Mouse (Mus musculus): Measurements from ENCODE around the gene Zfand6. TPM values are rescaled to one million over a fixed set of nuclear protein-coding genes. Genes with fewer than 3 reads are reported as not detected.
A peak's percentile ranks its signal among the peaks of the same experiment; 100 is the strongest.

Zfand6 gene
- polyA plus RNA-seq, 1 experiment from 2014 or later: 181 TPM

GRCm38 (mm10) chr7:84684675-84685074 is 5.1 kb downstream of the Zfand6 start:
- H3K27ac ChIP-seq (replicated peaks): no peak overlapping the region
- H3K4me1 ChIP-seq (replicated peaks): peaks cover 18% of the 10 kb centered on the region
- H3K4me2 ChIP-seq: no peak overlapping the region
- no peak overlapping the region for H3K9ac ChIP-seq
- H3K36me3 ChIP-seq: no peaks in the 10 kb centered on the region
- no peak overlapping the region for H3K4me3 ChIP-seq
- no peak for ATAC-seq (ENCODE audit: low FRiP score, low read depth)
- H3K27me3 ChIP-seq: no peaks in the 10 kb centered on the region
- no peaks in the 10 kb centered on the region for H3K9me3 ChIP-seq
- 100% methylated on average over 1 of the region's 1 CpGs for WGBS

- no peak overlapping the region for H3K4me2 ChIP-seq
- ATAC-seq (ENCODE audit: low FRiP score, low read depth): no peak
- peaks cover 17% of the 10 kb centered on the region for H3K4me1 ChIP-seq (replicated peaks)
- no peak overlapping the region for H3K27ac ChIP-seq (replicated peaks)
- H3K9ac ChIP-seq: no peak overlapping the region
- WGBS: 83% methylated on average over 1 of the region's 1 CpGs
- no peaks in the 10 kb centered on the region for H3K27me3 ChIP-seq
- no peaks in the 10 kb centered on the region for H3K9me3 ChIP-seq
- no peak overlapping the region for H3K4me3 ChIP-seq
- H3K36me3 ChIP-seq: no peaks in the 10 kb centered on the region
These were observed 8.2 kb downstream of the Zfand6 start for GRCm38 (mm10) chr7:84681558-84681957.

- Histone ChIP-seq H3K4me1 (replicated peaks) (peaks cover 17% of the 10 kb centered on the region), H3K27me3 (no peaks in the 10 kb centered on the region), H3K27ac (replicated peaks) (no peak overlapping the region), H3K4me3 (no peak overlapping the region), H3K36me3 (no peaks in the 10 kb centered on the region), H3K9me3 (no peaks in the 10 kb centered on the region), H3K9ac (no peak overlapping the region), H3K4me2 (no peak overlapping the region)
- ATAC-seq (ENCODE audit: low FRiP score, low read depth): no peak
These were observed 8.8 kb downstream of the Zfand6 start for GRCm38 (mm10) chr7:84680931-84681330.

- Histone ChIP-seq H3K36me3 (no peaks in the 10 kb centered on the region), H3K4me3 (peak overlapping the region; percentile 52; the same call in 1 of the 2 replicates), H3K4me2 (peak overlapping the region; percentile 54), H3K27me3 (no peaks in the 10 kb centered on the region), H3K27ac (replicated peaks) (0 out of 2 replicates have a peak overlapping the region, but pooled peaks have one; percentile 42), H3K9ac (no peak overlapping the region; the same call in 1 of the 2 replicates), H3K4me1 (replicated peaks) (peaks cover 17% of the 10 kb centered on the region), H3K9me3 (no peaks in the 10 kb centered on the region)
- ATAC-seq (ENCODE audit: low FRiP score, low read depth): no peak
- WGBS: 79% methylated on average over 2 of the region's 2 CpGs
These were observed 9.7 kb downstream of the Zfand6 start for GRCm38 (mm10) chr7:84680092-84680491.

GRCm38 (mm10) chr7:84679264-84679663 is 10.5 kb downstream of the Zfand6 start:
- H3K9me3 ChIP-seq: no peaks in the 10 kb centered on the region
- peak overlapping the region; percentile 54 for H3K4me2 ChIP-seq
- H3K36me3 ChIP-seq: no peaks in the 10 kb centered on the region
- H3K27me3 ChIP-seq: no peaks in the 10 kb centered on the region
- peak; percentile 98 for ATAC-seq (ENCODE audit: low FRiP score, low read depth)
- 4% methylated on average over 4 of the region's 4 CpGs for WGBS
- no peak overlapping the region for H3K27ac ChIP-seq (replicated peaks)
- peak overlapping the region; percentile 52 for H3K4me3 ChIP-seq
- H3K9ac ChIP-seq: peak overlapping the region; percentile 49
- H3K4me1 ChIP-seq (replicated peaks): peaks cover 17% of the 10 kb centered on the region

GRCm38 (mm10) chr7:84673103-84673502 is 16.7 kb downstream of the Zfand6 start:
- Histone ChIP-seq H3K36me3 (no peaks in the 10 kb centered on the region), H3K9ac (no peak overlapping the region), H3K27ac (replicated peaks) (no peak overlapping the region), H3K27me3 (no peaks in the 10 kb centered on the region), H3K4me1 (replicated peaks) (peaks cover 18% of the 10 kb centered on the region), H3K4me3 (no peak overlapping the region), H3K4me2 (no peak overlapping the region), H3K9me3 (no peaks in the 10 kb centered on the region)
- no peak for ATAC-seq (ENCODE audit: low FRiP score, low read depth)
- WGBS: 46% methylated on average over 1 of the region's 1 CpGs

- H3K4me3 ChIP-seq: no peak overlapping the region
- H3K36me3 ChIP-seq: no peaks in the 10 kb centered on the region
- 0 out of 2 replicates have a peak, but pooled peaks cover 10% of the 10 kb centered on the region for H3K4me1 ChIP-seq (replicated peaks)
- no peak overlapping the region for H3K27ac ChIP-seq (replicated peaks)
- H3K27me3 ChIP-seq: no peaks in the 10 kb centered on the region
- WGBS: 66% methylated on average over 1 of the region's 1 CpGs
- ATAC-seq (ENCODE audit: low FRiP score, low read depth): no peak
- H3K9me3 ChIP-seq: no peaks in the 10 kb centered on the region
- H3K4me2 ChIP-seq: no peak overlapping the region
- H3K9ac ChIP-seq: no peak overlapping the region
These were observed 20.1 kb downstream of the Zfand6 start for GRCm38 (mm10) chr7:84669554-84670152.

GRCm38 (mm10) chr7:84667946-84668345 is 21.8 kb downstream of the Zfand6 start:
- Histone ChIP-seq H3K36me3 (no peaks in the 10 kb centered on the region), H3K9ac (no peak overlapping the region), H3K9me3 (no peaks in the 10 kb centered on the region), H3K27ac (replicated peaks) (no peak overlapping the region), H3K4me3 (no peak overlapping the region), H3K4me2 (no peak overlapping the region), H3K4me1 (replicated peaks) (0 out of 2 replicates have a peak, but pooled peaks cover 7% of the 10 kb centered on the region), H3K27me3 (no peaks in the 10 kb centered on the region)
- 0 out of 2 replicates have a peak, but pooled peaks have one; percentile 19 for ATAC-seq (ENCODE audit: low FRiP score, low read depth)
- 73% methylated on average over 5 of the region's 5 CpGs for WGBS

- H3K27me3 ChIP-seq: no peaks in the 10 kb centered on the region
- H3K9me3 ChIP-seq: no peaks in the 10 kb centered on the region
- H3K4me3 ChIP-seq: no peak overlapping the region
- no peak overlapping the region for H3K27ac ChIP-seq (replicated peaks)
- no peak for ATAC-seq (ENCODE audit: low FRiP score, low read depth)
- no peak overlapping the region for H3K4me2 ChIP-seq
- no peaks in the 10 kb centered on the region for H3K4me1 ChIP-seq (replicated peaks)
- H3K9ac ChIP-seq: no peak overlapping the region
- H3K36me3 ChIP-seq: no peaks in the 10 kb centered on the region
- WGBS: 93% methylated on average over 2 of the region's 2 CpGs
These were observed 37.0 kb downstream of the Zfand6 start for GRCm38 (mm10) chr7:84652740-84653139.

- no peak for ATAC-seq (ENCODE audit: low FRiP score, low read depth)
These were observed 37.8 kb downstream of the Zfand6 start for GRCm38 (mm10) chr7:84651987-84652321.

GRCm38 (mm10) chr7:84651303-84651986 is 38.3 kb downstream of the Zfand6 start:
- H3K9me3 ChIP-seq: no peaks in the 10 kb centered on the region
- 91% methylated on average over 4 of the region's 4 CpGs for WGBS
- H3K4me1 ChIP-seq (replicated peaks): no peaks in the 10 kb centered on the region
- no peak overlapping the region for H3K4me3 ChIP-seq
- H3K36me3 ChIP-seq: no peaks in the 10 kb centered on the region
- H3K27me3 ChIP-seq: no peaks in the 10 kb centered on the region
- no peak overlapping the region for H3K4me2 ChIP-seq
- ATAC-seq (ENCODE audit: low FRiP score, low read depth): no peak
- H3K9ac ChIP-seq: no peak overlapping the region
- H3K27ac ChIP-seq (replicated peaks): no peak overlapping the region

More at GRCm38 (mm10) chr7:84651987-84652321, 37.8 kb downstream of the Zfand6 start:
- H3K9me3 ChIP-seq: no peaks in the 10 kb centered on the region
- H3K36me3 ChIP-seq: no peaks in the 10 kb centered on the region
- H3K4me3 ChIP-seq: no peak overlapping the region
- H3K4me2 ChIP-seq: no peak overlapping the region
- no peaks in the 10 kb centered on the region for H3K4me1 ChIP-seq (replicated peaks)
- 87% methylated on average over 2 of the region's 2 CpGs for WGBS
- no peak overlapping the region for H3K9ac ChIP-seq
- H3K27ac ChIP-seq (replicated peaks): no peak overlapping the region
- H3K27me3 ChIP-seq: no peaks in the 10 kb centered on the region

GRCm38 (mm10) chr7:84649016-84649415 is 40.7 kb downstream of the Zfand6 start:
- Histone ChIP-seq H3K36me3 (no peaks in the 10 kb centered on the region), H3K9me3 (no peaks in the 10 kb centered on the region), H3K27me3 (no peaks in the 10 kb centered on the region), H3K4me1 (replicated peaks) (no peaks in the 10 kb centered on the region), H3K4me3 (no peak overlapping the region), H3K4me2 (no peak overlapping the region), H3K9ac (no peak overlapping the region), H3K27ac (replicated peaks) (no peak overlapping the region)
- ATAC-seq (ENCODE audit: low FRiP score, low read depth): no peak
- 88% methylated on average over 2 of the region's 2 CpGs for WGBS
